Mouse (Mus musculus): Measurements from ENCODE around the gene Axin2. TPM values are rescaled to one million over a fixed set of nuclear protein-coding genes. Genes with fewer than 3 reads are reported as not detected.

The Axin2 gene
- polyA plus RNA-seq, 2 experiments, result 0.15 to 0.85 TPM

- Histone ChIP-seq H3K36me3 (replicated peaks; ENCODE audit: control insufficient read depth, insufficient read depth, low read depth) (no peaks in the 10 kb centered on the region), H3K9ac (replicated peaks) (no peak overlapping the region), H3K27me3 (ENCODE audit: control insufficient read depth, insufficient read depth, low read length) (peaks cover 3% of the 10 kb centered on the region), H3K4me1 (replicated peaks; ENCODE audit: control insufficient read depth in 2 of 2, insufficient read depth in 2 of 2, low read length in 1 of 2) (no peaks in the 10 kb centered on the region), H3K4me2 (ENCODE audit: low read depth) (no peak overlapping the region), H3K27ac (no peak overlapping the region), H3K9me3 (ENCODE audit: control insufficient read depth, low read length) (no peaks in the 10 kb centered on the region), H3K4me3 (ENCODE audit: insufficient read depth in 1 of 2, low read depth in 2 of 2, low read length in 2 of 2) (no peak overlapping the region)
- TF ChIP-seq EP300 (IDR thresholded peaks at IDR 0.05; ENCODE audit: low read depth) (no peak), CTCF (IDR thresholded peaks at IDR 0.05; ENCODE audit: low read depth) (peak; percentile 18; the same call in 1 of the 2 replicates)
- 48% methylated on average over 7 of the region's 7 CpGs for WGBS (ENCODE audit: insufficient replicate concordance)
- DNase-seq (ENCODE audit: low read depth in 3 of 3, low spot score in 3 of 3), result no peak
- no peak for ATAC-seq (ENCODE audit: insufficient read depth)
Measured at GRCm38 (mm10) chr11:108928752-108929151, 8.6 kb downstream of the Axin2 start.

GRCm38 (mm10) chr11:108929176-108929575, 9.0 kb downstream of the Axin2 start:
- no peaks in the 10 kb centered on the region for H3K4me1 ChIP-seq (replicated peaks; ENCODE audit: control insufficient read depth in 2 of 2, insufficient read depth in 2 of 2, low read length in 1 of 2)
- no peak for TF ChIP-seq CTCF (IDR thresholded peaks at IDR 0.05; ENCODE audit: low read depth)
- no peak for TF ChIP-seq EP300 (IDR thresholded peaks at IDR 0.05; ENCODE audit: low read depth)
- no peaks in the 10 kb centered on the region for H3K36me3 ChIP-seq (replicated peaks; ENCODE audit: control insufficient read depth, insufficient read depth, low read depth)
- H3K9ac ChIP-seq (replicated peaks), result no peak overlapping the region
- H3K27me3 ChIP-seq (ENCODE audit: control insufficient read depth, insufficient read depth, low read length), result no peaks in the 10 kb centered on the region
- no peak overlapping the region for H3K4me3 ChIP-seq (ENCODE audit: insufficient read depth in 1 of 2, low read depth in 2 of 2, low read length in 2 of 2)
- H3K9me3 ChIP-seq (ENCODE audit: control insufficient read depth, low read length), result no peaks in the 10 kb centered on the region
- no peak overlapping the region for H3K27ac ChIP-seq
- DNase-seq (ENCODE audit: low read depth in 3 of 3, low spot score in 3 of 3) (no peak), ATAC-seq (ENCODE audit: insufficient read depth) (no peak)
- no peak overlapping the region for H3K4me2 ChIP-seq (ENCODE audit: low read depth)
- WGBS (ENCODE audit: insufficient replicate concordance), result 46% methylated on average over 4 of the region's 4 CpGs

- H3K27ac ChIP-seq, result no peak overlapping the region
- H3K4me1 ChIP-seq (replicated peaks; ENCODE audit: control insufficient read depth in 2 of 2, insufficient read depth in 2 of 2, low read length in 1 of 2), result no peaks in the 10 kb centered on the region
- no peak for DNase-seq (ENCODE audit: low read depth in 3 of 3, low spot score in 3 of 3)
- TF ChIP-seq EP300 (IDR thresholded peaks at IDR 0.05; ENCODE audit: low read depth) (no peak), CTCF (IDR thresholded peaks at IDR 0.05; ENCODE audit: low read depth) (no peak)
- no peak overlapping the region for H3K4me2 ChIP-seq (ENCODE audit: low read depth)
- no peak overlapping the region for H3K9ac ChIP-seq (replicated peaks)
- ATAC-seq (ENCODE audit: insufficient read depth), result no peak
- H3K27me3 ChIP-seq (ENCODE audit: control insufficient read depth, insufficient read depth, low read length), result no peaks in the 10 kb centered on the region
- H3K9me3 ChIP-seq (ENCODE audit: control insufficient read depth, low read length), result no peaks in the 10 kb centered on the region
- H3K36me3 ChIP-seq (replicated peaks; ENCODE audit: control insufficient read depth, insufficient read depth, low read depth), result no peaks in the 10 kb centered on the region
- no peak overlapping the region for H3K4me3 ChIP-seq (ENCODE audit: insufficient read depth in 1 of 2, low read depth in 2 of 2, low read length in 2 of 2)
- WGBS (ENCODE audit: insufficient replicate concordance), result 63% methylated on average over 6 of the region's 6 CpGs
Measured at GRCm38 (mm10) chr11:108929700-108930099, 9.6 kb downstream of the Axin2 start.

DNA sequence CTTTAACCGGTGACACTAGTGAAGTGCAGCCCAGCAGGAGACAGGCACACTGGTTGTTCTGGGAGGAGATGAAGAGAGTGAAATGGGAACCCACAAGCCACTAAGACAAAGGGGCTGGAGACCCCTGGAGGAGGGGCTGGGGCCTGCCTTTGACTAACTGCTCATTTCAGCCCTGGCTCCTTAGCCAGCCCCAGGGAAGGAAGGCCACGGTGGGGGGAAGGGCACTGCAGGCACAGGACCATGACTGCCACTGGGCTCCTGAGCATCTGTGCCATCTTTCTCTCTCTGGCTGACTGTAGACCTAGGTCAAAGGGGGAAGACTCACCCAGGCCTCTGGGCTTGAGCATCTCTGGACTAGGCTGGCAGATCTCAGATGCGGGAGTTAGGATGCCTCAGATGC, 10.5 kb downstream of the Axin2 start:
- H3K4me2 ChIP-seq (ENCODE audit: low read depth), result no peak overlapping the region
- WGBS (ENCODE audit: insufficient replicate concordance), result 60% methylated on average over 2 of the region's 3 CpGs
- H3K4me1 ChIP-seq (replicated peaks; ENCODE audit: control insufficient read depth in 2 of 2, insufficient read depth in 2 of 2, low read length in 1 of 2), result no peaks in the 10 kb centered on the region
- no peaks in the 10 kb centered on the region for H3K36me3 ChIP-seq (replicated peaks; ENCODE audit: control insufficient read depth, insufficient read depth, low read depth)
- ATAC-seq (ENCODE audit: insufficient read depth) (no peak), DNase-seq (ENCODE audit: low read depth in 3 of 3, low spot score in 3 of 3) (no peak)
- no peak overlapping the region for H3K9ac ChIP-seq (replicated peaks)
- H3K27ac ChIP-seq, result no peak overlapping the region
- H3K9me3 ChIP-seq (ENCODE audit: control insufficient read depth, low read length), result no peaks in the 10 kb centered on the region
- TF ChIP-seq CTCF (IDR thresholded peaks at IDR 0.05; ENCODE audit: low read depth), result no peak
- TF ChIP-seq EP300 (IDR thresholded peaks at IDR 0.05; ENCODE audit: low read depth), result no peak
- H3K4me3 ChIP-seq (ENCODE audit: insufficient read depth in 1 of 2, low read depth in 2 of 2, low read length in 2 of 2), result no peak overlapping the region
- no peaks in the 10 kb centered on the region for H3K27me3 ChIP-seq (ENCODE audit: control insufficient read depth, insufficient read depth, low read length)

- TF ChIP-seq CTCF (IDR thresholded peaks at IDR 0.05; ENCODE audit: low read depth), result no peak
- no peak for TF ChIP-seq EP300 (IDR thresholded peaks at IDR 0.05; ENCODE audit: low read depth)
- no peaks in the 10 kb centered on the region for H3K4me1 ChIP-seq (replicated peaks; ENCODE audit: control insufficient read depth in 2 of 2, insufficient read depth in 2 of 2, low read length in 1 of 2)
- no peaks in the 10 kb centered on the region for H3K9me3 ChIP-seq (ENCODE audit: control insufficient read depth, low read length)
- no peak for ATAC-seq (ENCODE audit: insufficient read depth)
- no peak overlapping the region for H3K9ac ChIP-seq (replicated peaks)
- H3K4me2 ChIP-seq (ENCODE audit: low read depth), result no peak overlapping the region
- H3K36me3 ChIP-seq (replicated peaks; ENCODE audit: control insufficient read depth, insufficient read depth, low read depth), result no peaks in the 10 kb centered on the region
- 68% methylated on average over 9 of the region's 9 CpGs for WGBS (ENCODE audit: insufficient replicate concordance)
- H3K4me3 ChIP-seq (ENCODE audit: insufficient read depth in 1 of 2, low read depth in 2 of 2, low read length in 2 of 2), result no peak overlapping the region
- H3K27me3 ChIP-seq (ENCODE audit: control insufficient read depth, insufficient read depth, low read length), result no peaks in the 10 kb centered on the region
- H3K27ac ChIP-seq, result no peak overlapping the region
- no peak for DNase-seq (ENCODE audit: low read depth in 3 of 3, low spot score in 3 of 3)
Measured at GRCm38 (mm10) chr11:108933835-108934234, 13.7 kb downstream of the Axin2 start.
